Mouse (Mus musculus) liver, embryonic 12.5 days (tissue): ENCODE measurements around the gene Snx15. TPM values are rescaled to one million over a fixed set of nuclear protein-coding genes. Genes with fewer than 3 reads are reported as not detected.

ENCODE experiments used
- ATAC-seq: fragments of 200-750 bp; cut with Nextera tagmentation; 2 replicates; pipeline ENCODE4 v1.8.0; 2017; ENCODE audit warnings: moderate number of reproducible peaks, mild to moderate bottlenecking, moderate library complexity
- H3K27ac ChIP-seq: fragments of 300-500 bp; sonication (generic); 2 replicates; pipeline ENCODE4 v1.5.1; 2016; ENCODE audit warnings: mild to moderate bottlenecking
- H3K27me3 ChIP-seq: fragments of 300-500 bp; sonication (generic); replicated peaks from 2 replicates; pipeline ENCODE4 v1.6.1; 2016; ENCODE audit warnings: mild to moderate bottlenecking, moderate library complexity
- H3K36me3 ChIP-seq: fragments of 300-500 bp; sonication (generic); 2 replicates; pipeline ENCODE4 v1.6.1; 2016; ENCODE audit warnings: mild to moderate bottlenecking, moderate library complexity
- H3K4me1 ChIP-seq: fragments of 300-500 bp; sonication (generic); 2 replicates; pipeline ENCODE4 v1.6.1; 2016
- H3K4me2 ChIP-seq: fragments of 300-500 bp; sonication (generic); 2 replicates; pipeline ENCODE4 v1.6.1; 2016; ENCODE audit warnings: mild to moderate bottlenecking, moderate library complexity
- H3K4me3 ChIP-seq: fragments of 300-500 bp; sonication (generic); 2 replicates; pipeline ENCODE4 v1.5.1; 2016; ENCODE audit warnings: mild to moderate bottlenecking, moderate library complexity
- H3K9ac ChIP-seq: fragments of 300-500 bp; sonication (generic); 2 replicates; pipeline ENCODE4 v1.6.1; 2016; ENCODE audit warnings: mild to moderate bottlenecking, moderate library complexity
- H3K9me3 ChIP-seq: fragments of 300-500 bp; sonication (generic); replicated peaks from 2 replicates; pipeline ENCODE4 v1.6.1; 2016; ENCODE audit warnings: mild to moderate bottlenecking, moderate library complexity
- WGBS: fragments of 180-500 bp; shearing (Covaris S2); methylation state at CpG from one replicate; pipeline ENCODE4 v1.1.7; 2016; ENCODE audit not compliant: insufficient replicate concordance; 5-methylcytosine and 5-hydroxymethylcytosine counted together
- polyA plus RNA-seq: library from polyadenylated mRNA; unstranded; fragments of >200 nt; fragmentation: Nextera tagmentation; extraction: Ambion mirVana; gene quantifications from 2 replicates; pipeline ENCODE4 v1.2.1, GENCODE M21; 2016

Snx15 gene
- polyA plus RNA-seq, 1 experiment from 2014 or later, result 41.7 TPM

- H3K4me3 ChIP-seq, result peak within 1 kb of the TSS; percentile 79
- H3K36me3 ChIP-seq, result peaks cover 63% of the 10 kb centered on the region
- peaks cover 31% of the 10 kb centered on the region for H3K4me1 ChIP-seq
- H3K9me3 ChIP-seq, result no peaks in the 10 kb centered on the region
- under 1% methylated on average over 76 of the region's 77 CpGs for WGBS
- H3K9ac ChIP-seq, result peak within 1 kb of the TSS; percentile 88
- peak within 1 kb of the TSS; percentile 97 for H3K27ac ChIP-seq
- peak within 1 kb of the TSS; percentile 95 for H3K4me2 ChIP-seq
- H3K27me3 ChIP-seq, result no peaks in the 10 kb centered on the region
- ATAC-seq, result peak; percentile 82
Observed at GRCm38 (mm10) chr19:6117986-6118676, 10.0 kb downstream of the Snx15 start, which contains the start of gene Sac3d1. Gene Sac3d1, minus strand, starts transcription at chr19:6118650.

- Histone ChIP-seq H3K9me3 (no peaks in the 10 kb centered on the region), H3K4me1 (peaks cover 31% of the 10 kb centered on the region), H3K27me3 (no peaks in the 10 kb centered on the region), H3K4me2 (peak overlapping the region; percentile 95), H3K9ac (peak overlapping the region; percentile 88), H3K36me3 (peaks cover 64% of the 10 kb centered on the region), H3K27ac (peak overlapping the region; percentile 97), H3K4me3 (peak overlapping the region; percentile 79)
- 2% methylated on average over 32 of the region's 32 CpGs for WGBS
- no peak for ATAC-seq
Observed at GRCm38 (mm10) chr19:6117346-6117985, 10.6 kb downstream of the Snx15 start.

- Histone ChIP-seq H3K36me3 (peaks cover 56% of the 10 kb centered on the region), H3K9ac (peak overlapping the region; percentile 88)
Observed at GRCm38 (mm10) chr19:6116113-6116850, 11.8 kb downstream of the Snx15 start.

GRCm38 (mm10) chr19:6113116-6113515 is 15.0 kb downstream of the Snx15 start:
- Histone ChIP-seq H3K4me2 (no peak overlapping the region), H3K4me1 (peaks cover 18% of the 10 kb centered on the region), H3K27ac (no peak overlapping the region), H3K9ac (no peak overlapping the region), H3K27me3 (no peaks in the 10 kb centered on the region), H3K9me3 (no peaks in the 10 kb centered on the region), H3K36me3 (peaks cover 36% of the 10 kb centered on the region), H3K4me3 (no peak overlapping the region)
- WGBS, result 71% methylated on average over 6 of the region's 6 CpGs
- no peak for ATAC-seq

More at GRCm38 (mm10) chr19:6116113-6116850, 11.8 kb downstream of the Snx15 start:
- Histone ChIP-seq H3K27ac (no peak overlapping the region), H3K4me1 (peaks cover 26% of the 10 kb centered on the region), H3K9me3 (no peaks in the 10 kb centered on the region), H3K27me3 (no peaks in the 10 kb centered on the region), H3K4me3 (peak overlapping the region; percentile 79), H3K4me2 (peak overlapping the region; percentile 95)
- ATAC-seq, result no peak
- WGBS, result 86% methylated on average over 15 of the region's 15 CpGs

GRCm38 (mm10) chr19:6105586-6105985 is 22.5 kb downstream of the Snx15 start, which contains the start of gene Naaladl1:
Gene Naaladl1, plus strand, starts transcription at chr19:6105782.
- no peak for ATAC-seq
- Histone ChIP-seq H3K4me3 (no peak within 1 kb of the TSS), H3K9me3 (no peaks in the 10 kb centered on the region), H3K27me3 (no peaks in the 10 kb centered on the region), H3K4me2 (no peak within 1 kb of the TSS; the same call in 1 of the 2 replicates), H3K4me1 (peaks cover 43% of the 10 kb centered on the region), H3K9ac (no peak within 1 kb of the TSS), H3K36me3 (no peaks in the 10 kb centered on the region), H3K27ac (0 out of 2 replicates have a peak within 1 kb of the TSS, but pooled peaks have one; percentile 8)
- 87% methylated on average over 7 of the region's 7 CpGs for WGBS

GRCm38 (mm10) chr19:6104476-6104875 is 23.6 kb downstream of the Snx15 start:
- Histone ChIP-seq H3K9me3 (no peaks in the 10 kb centered on the region), H3K4me2 (no peak overlapping the region), H3K27me3 (no peaks in the 10 kb centered on the region), H3K27ac (0 out of 2 replicates have a peak overlapping the region, but pooled peaks have one; percentile 8), H3K36me3 (peaks cover 8% of the 10 kb centered on the region; the same call in 1 of the 2 replicates), H3K4me1 (peaks cover 51% of the 10 kb centered on the region), H3K9ac (no peak overlapping the region), H3K4me3 (no peak overlapping the region)
- no peak for ATAC-seq
- 28% methylated on average over 4 of the region's 4 CpGs for WGBS

GRCm38 (mm10) chr19:6102169-6102853 is 25.8 kb downstream of the Snx15 start:
- Histone ChIP-seq H3K4me2 (no peak overlapping the region), H3K9ac (no peak overlapping the region), H3K27ac (peak overlapping the region; percentile 52), H3K4me3 (no peak overlapping the region), H3K36me3 (peaks cover 28% of the 10 kb centered on the region), H3K27me3 (no peaks in the 10 kb centered on the region), H3K9me3 (no peaks in the 10 kb centered on the region), H3K4me1 (peaks cover 53% of the 10 kb centered on the region)
- peak; percentile 87 for ATAC-seq
- WGBS, result 68% methylated on average over 6 of the region's 6 CpGs

GRCm38 (mm10) chr19:6101186-6101585 is 26.9 kb downstream of the Snx15 start:
- Histone ChIP-seq H3K9me3 (no peaks in the 10 kb centered on the region), H3K4me3 (no peak overlapping the region), H3K27ac (no peak overlapping the region), H3K9ac (no peak overlapping the region), H3K4me2 (no peak overlapping the region), H3K36me3 (peaks cover 34% of the 10 kb centered on the region), H3K27me3 (no peaks in the 10 kb centered on the region), H3K4me1 (peaks cover 50% of the 10 kb centered on the region)
- 76% methylated on average over 6 of the region's 6 CpGs for WGBS
- ATAC-seq, result no peak

GRCm38 (mm10) chr19:6097847-6098246 is 30.3 kb downstream of the Snx15 start:
- no peak for ATAC-seq
- H3K36me3 ChIP-seq, result peaks cover 67% of the 10 kb centered on the region
- no peak overlapping the region for H3K4me3 ChIP-seq
- no peak overlapping the region for H3K27ac ChIP-seq
- H3K4me1 ChIP-seq, result peaks cover 28% of the 10 kb centered on the region
- H3K9me3 ChIP-seq, result no peaks in the 10 kb centered on the region
- no peak overlapping the region for H3K9ac ChIP-seq
- 58% methylated on average over 3 of the region's 3 CpGs for WGBS
- no peak overlapping the region for H3K4me2 ChIP-seq
- H3K27me3 ChIP-seq, result no peaks in the 10 kb centered on the region

- no peaks in the 10 kb centered on the region for H3K27me3 ChIP-seq
- H3K9me3 ChIP-seq, result no peaks in the 10 kb centered on the region
- WGBS, result 82% methylated on average over 7 of the region's 7 CpGs
- no peak within 1 kb of the TSS for H3K9ac ChIP-seq
- no peak within 1 kb of the TSS for H3K4me3 ChIP-seq
- no peak within 1 kb of the TSS for H3K27ac ChIP-seq
- peaks cover 4% of the 10 kb centered on the region; the same call in 1 of the 2 replicates for H3K4me1 ChIP-seq
- H3K4me2 ChIP-seq, result no peak within 1 kb of the TSS
- H3K36me3 ChIP-seq, result peaks cover 93% of the 10 kb centered on the region
- ATAC-seq, result no peak
Observed at GRCm38 (mm10) chr19:6094119-6094518, 34.0 kb downstream of the Snx15 start, which contains the start of gene AC131692.1. Gene AC131692.1, plus strand, starts transcription at chr19:6094419.

- H3K27ac ChIP-seq, result no peak overlapping the region
- no peak overlapping the region for H3K9ac ChIP-seq
- H3K4me2 ChIP-seq, result no peak overlapping the region
- H3K4me1 ChIP-seq, result peaks cover 23% of the 10 kb centered on the region
- WGBS, result 92% methylated on average over 13 of the region's 13 CpGs
- ATAC-seq, result no peak
- no peak overlapping the region for H3K4me3 ChIP-seq
- H3K36me3 ChIP-seq, result peaks cover 81% of the 10 kb centered on the region
- H3K9me3 ChIP-seq, result no peaks in the 10 kb centered on the region
- H3K27me3 ChIP-seq, result no peaks in the 10 kb centered on the region
Observed at GRCm38 (mm10) chr19:6088841-6089240, 39.3 kb downstream of the Snx15 start.
